Mouse (Mus musculus) ZHBTc4 (cell line): ENCODE measurements at regions not wholly inside any gene's neighbourhood (a gene's known extent, or its start where the extent isn't known, plus 50 kb on each side); places are given as distances from the start of the nearest gene placed in this dataset.
A peak's percentile ranks its signal among the peaks of the same experiment; 100 is the strongest.

Source experiments
- DNase-seq: peaks from one replicate; pipeline ENCODE4 v3.0.0-alpha.2; 2011; ENCODE audit warnings: low read depth, low spot score

- no peak for DNase-seq
These were observed 100.4 kb upstream of the Sesn3 start for GRCm38 (mm10) chr9:14174324-14175040.

GRCm38 (mm10) chr9:14175041-14175881, 99.6 kb upstream of the Sesn3 start:
- no peak for DNase-seq

DNA sequence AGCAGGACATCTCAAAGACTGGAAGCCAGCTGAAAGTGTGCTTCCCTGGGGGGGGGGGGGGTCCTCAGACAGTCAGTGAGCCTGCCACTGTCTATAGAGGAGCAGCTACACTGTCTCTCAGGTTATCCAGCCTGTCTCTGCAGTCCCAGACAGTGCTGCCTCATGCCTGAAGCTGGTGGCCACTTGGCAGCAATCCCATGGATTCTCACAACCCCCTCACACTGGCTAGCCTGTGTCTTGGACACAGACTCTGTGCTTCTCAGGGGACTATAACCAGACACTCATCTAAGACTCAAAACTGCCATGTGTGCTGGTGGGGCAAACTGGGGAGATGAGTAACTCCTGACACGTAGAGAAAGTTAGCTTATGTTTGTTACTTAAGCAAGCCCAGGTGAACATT, 95.1 kb upstream of the Sesn3 start:
- DNase-seq: no peak

GRCm38 (mm10) chr9:14184261-14184660, 90.6 kb upstream of the Sesn3 start:
- no peak for DNase-seq

DNA sequence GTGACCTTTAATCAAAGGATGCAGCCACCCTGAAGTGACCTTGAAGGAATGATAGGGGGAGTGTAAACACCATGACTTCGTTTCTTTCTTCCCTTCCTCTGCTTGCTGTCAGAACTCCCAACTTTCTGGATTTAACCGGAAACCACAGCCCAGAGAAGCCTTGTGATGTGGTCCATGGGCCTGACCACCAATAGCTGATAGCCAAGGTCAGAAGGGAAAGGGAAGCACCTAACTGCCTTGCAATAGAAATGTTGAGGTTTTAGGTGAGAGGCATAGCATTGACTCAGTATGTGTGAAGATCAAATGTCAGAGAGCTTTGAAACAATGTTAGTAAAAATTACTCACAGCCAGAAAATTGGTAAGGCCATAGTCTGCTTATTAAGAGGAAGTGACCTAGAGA, 89.2 kb upstream of the Sesn3 start:
- DNase-seq: peak; percentile 11

- DNase-seq: no peak
These were observed 87.1 kb upstream of the Sesn3 start for GRCm38 (mm10) chr9:14187753-14188152.

GRCm38 (mm10) chr9:14188504-14188903, 86.4 kb upstream of the Sesn3 start:
- DNase-seq: peak; percentile 59

GRCm38 (mm10) chr9:14190660-14191059, 84.2 kb upstream of the Sesn3 start:
- no peak for DNase-seq

- no peak for DNase-seq
These were observed 80.1 kb upstream of the Sesn3 start for GRCm38 (mm10) chr9:14194748-14195147.

DNA sequence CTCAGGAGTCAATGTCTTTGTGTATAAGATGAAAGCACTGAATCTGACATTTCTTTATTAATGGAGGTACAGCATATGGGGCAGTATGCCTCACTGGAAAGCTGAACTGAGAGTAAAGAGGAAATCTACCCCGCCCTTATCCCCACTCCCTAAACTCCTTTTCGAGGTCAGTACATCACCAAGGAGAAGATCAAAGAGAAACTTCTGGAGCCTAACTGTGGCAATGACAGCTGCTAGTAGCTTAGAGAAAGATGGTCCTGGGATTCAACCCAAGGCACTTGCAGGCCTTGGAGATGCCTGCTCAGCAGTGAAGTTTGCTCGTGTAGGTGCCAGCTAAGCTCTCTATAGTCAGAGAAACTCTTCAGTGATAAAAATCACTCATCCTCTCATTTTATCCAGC, 75.8 kb upstream of the Sesn3 start:
- no peak for DNase-seq

- no peak for DNase-seq
These were observed 74.7 kb upstream of the Sesn3 start for GRCm38 (mm10) chr9:14199983-14200700.

- no peak for DNase-seq
These were observed 74.0 kb upstream of the Sesn3 start for GRCm38 (mm10) chr9:14200852-14201251.

GRCm38 (mm10) chr9:14202551-14203306, 72.1 kb upstream of the Sesn3 start:
- DNase-seq: no peak

GRCm38 (mm10) chr9:14203307-14203695, 71.6 kb upstream of the Sesn3 start:
- no peak for DNase-seq

GRCm38 (mm10) chr9:14203768-14204416, 71.0 kb upstream of the Sesn3 start:
- DNase-seq: no peak

DNA sequence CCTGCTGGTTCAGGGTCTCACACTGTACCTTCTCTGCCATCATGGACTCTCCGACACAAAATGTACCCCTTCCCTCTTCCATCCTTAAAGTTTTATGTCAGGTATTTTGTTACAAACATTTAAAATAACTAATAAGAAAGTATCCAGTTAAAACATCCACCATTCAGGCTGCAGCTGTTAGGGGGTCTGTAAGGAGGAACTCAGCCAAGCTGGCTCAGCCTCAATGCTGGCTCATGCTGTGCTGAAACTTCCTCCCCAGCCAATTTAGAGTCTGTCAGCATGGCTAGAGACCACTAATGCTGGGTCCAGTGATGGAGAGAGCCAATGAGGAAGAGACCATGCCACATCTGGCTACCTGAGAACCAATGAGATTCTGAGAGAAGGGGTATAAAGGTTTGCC, 70.0 kb upstream of the Sesn3 start:
- DNase-seq: no peak

DNA sequence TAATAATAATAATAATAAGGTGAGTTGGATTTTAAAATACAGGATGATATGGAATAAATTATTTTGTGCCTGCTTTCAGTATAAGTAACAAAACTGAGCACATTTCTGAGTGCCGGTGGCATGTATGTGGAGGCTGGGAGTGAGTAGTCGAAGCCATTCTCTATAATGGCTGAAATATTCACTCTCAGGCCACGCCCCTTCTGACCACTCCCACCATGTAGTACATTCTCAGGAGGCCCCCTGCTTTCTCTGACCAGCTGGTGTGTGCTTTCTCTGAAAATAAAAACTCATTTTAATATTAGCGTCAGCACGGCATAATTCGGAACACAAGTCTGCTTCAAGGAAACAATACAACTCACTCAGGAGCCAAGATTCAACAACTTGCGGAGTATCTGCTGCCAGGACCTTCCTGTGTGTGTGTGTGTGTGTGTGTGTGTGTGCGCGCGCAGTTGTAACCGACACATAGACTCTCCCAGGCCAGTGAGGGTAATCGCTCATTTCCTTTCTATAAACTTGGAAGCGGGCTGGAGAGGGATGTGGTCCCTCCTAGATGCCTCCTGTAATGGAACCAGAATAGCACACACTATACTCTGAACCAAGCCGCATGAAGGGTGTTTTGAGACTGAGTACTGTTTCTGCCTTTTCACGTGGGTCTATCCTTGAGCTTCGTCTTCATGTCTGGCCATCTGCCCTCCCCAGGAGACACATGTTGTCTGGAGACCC, 67.9 kb upstream of the Sesn3 start:
- DNase-seq: no peak

DNA sequence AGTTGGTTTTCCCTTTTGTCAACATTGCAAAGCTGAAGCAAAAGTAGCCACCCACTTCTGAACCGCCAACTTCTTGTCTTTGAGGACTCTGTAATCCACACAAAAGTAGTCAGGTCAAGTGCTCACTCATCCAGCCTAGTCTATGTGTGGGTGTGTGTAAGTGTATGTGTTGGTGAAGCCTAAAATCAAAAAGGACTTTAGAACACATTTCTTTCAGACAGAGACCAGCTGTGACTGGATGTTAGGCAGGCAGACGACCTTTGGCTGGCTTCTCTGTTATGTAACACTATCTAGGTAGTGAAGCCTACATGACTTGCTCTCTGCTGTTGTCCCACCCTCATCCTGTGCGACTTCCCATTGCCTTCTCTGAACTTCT, 67.3 kb upstream of the Sesn3 start:
- no peak for DNase-seq

DNA sequence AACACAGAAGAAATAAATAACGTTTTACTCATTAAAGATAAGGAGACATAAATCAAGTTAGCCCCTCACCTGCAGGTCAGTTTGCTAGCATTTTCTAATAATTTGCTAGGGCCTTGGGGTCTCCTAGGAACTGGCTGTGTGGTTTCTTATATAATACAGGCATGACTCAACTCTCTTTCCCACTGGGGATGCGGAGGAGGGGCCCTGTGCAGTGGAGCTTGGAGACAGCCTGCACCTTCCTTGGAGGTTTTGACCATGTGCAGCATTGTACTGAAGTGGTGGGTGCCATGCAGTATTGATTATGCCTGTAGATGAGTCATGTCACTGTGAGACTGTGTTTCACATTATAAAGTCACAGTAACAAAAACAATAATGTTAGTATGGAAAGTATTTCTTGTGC, 61.6 kb upstream of the Sesn3 start:
- DNase-seq: no peak

DNA sequence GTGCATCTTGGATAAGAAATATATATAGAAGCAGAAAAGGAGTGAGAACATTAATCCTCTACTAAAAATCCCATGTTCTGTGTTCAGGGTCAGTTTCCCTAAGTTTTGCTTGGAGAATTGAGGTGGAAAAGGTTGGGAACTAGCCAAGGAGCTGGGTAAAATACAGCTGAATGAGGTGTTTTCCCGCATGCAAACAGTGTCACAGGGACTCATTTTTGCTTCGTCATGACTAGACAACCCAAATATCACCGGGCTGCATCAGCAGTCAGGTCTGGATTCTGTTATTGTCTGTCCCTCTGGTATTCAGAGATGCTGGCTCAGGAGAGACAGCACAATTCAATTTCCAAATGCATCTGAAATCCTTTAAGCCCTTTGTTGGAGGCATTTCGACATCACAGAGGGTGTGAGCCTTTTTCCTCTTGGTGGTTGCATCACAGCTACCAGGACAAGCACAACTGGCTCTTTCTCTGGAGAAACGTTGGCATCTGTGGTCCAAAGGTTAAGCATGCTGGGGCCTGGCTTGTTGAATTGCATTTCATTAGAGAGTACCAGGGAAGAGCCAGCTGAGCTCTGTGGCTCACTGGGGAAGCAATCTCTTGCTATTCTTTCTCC, 59.6 kb upstream of the Sesn3 start:
- DNase-seq: no peak
